Mouse (Mus musculus): ENCODE measurements around the gene Xpnpep1. TPM values are rescaled to one million over a fixed set of nuclear protein-coding genes. Genes with fewer than 3 reads are reported as not detected.

Gene Xpnpep1
- polyA plus RNA-seq, 1 experiment from 2014 or later: 157 TPM

GRCm38 (mm10) chr19:53071651-53072050, 31.6 kb upstream of the Xpnpep1 start:
- Histone ChIP-seq H3K36me3 (ENCODE audit: control insufficient read depth, insufficient read depth, low read length) (no peaks in the 10 kb centered on the region), H3K27me3 (ENCODE audit: control insufficient read depth, insufficient read depth, low read length) (no peaks in the 10 kb centered on the region), H3K27ac (ENCODE audit: low read length) (peak overlapping the region; percentile 6; the same call in 1 of the 2 replicates), H3K4me2 (replicated peaks; ENCODE audit: low read depth, low read length) (no peak overlapping the region), H3K9me3 (ENCODE audit: control insufficient read depth, low read depth, low read length) (no peaks in the 10 kb centered on the region), H3K4me3 (ENCODE audit: low read depth, low read length) (no peak overlapping the region), H3K4me1 (ENCODE audit: control insufficient read depth, insufficient read depth, low read length) (peaks cover 40% of the 10 kb centered on the region), H3K9ac (replicated peaks; ENCODE audit: low read depth, low read length) (no peak overlapping the region)
- 58% methylated on average over 5 of the region's 5 CpGs for WGBS
- ATAC-seq (ENCODE audit: insufficient number of reproducible peaks, insufficient read depth, low FRiP score, low read depth): no peak

GRCm38 (mm10) chr19:53070870-53071269, 30.9 kb upstream of the Xpnpep1 start:
- Histone ChIP-seq H3K4me1 (ENCODE audit: control insufficient read depth, insufficient read depth, low read length) (peaks cover 38% of the 10 kb centered on the region), H3K4me3 (ENCODE audit: low read depth, low read length) (no peak overlapping the region), H3K36me3 (ENCODE audit: control insufficient read depth, insufficient read depth, low read length) (no peaks in the 10 kb centered on the region), H3K27me3 (ENCODE audit: control insufficient read depth, insufficient read depth, low read length) (no peaks in the 10 kb centered on the region), H3K4me2 (replicated peaks; ENCODE audit: low read depth, low read length) (no peak overlapping the region), H3K27ac (ENCODE audit: low read length) (no peak overlapping the region), H3K9me3 (ENCODE audit: control insufficient read depth, low read depth, low read length) (no peaks in the 10 kb centered on the region), H3K9ac (replicated peaks; ENCODE audit: low read depth, low read length) (no peak overlapping the region)
- 34% methylated on average over 4 of the region's 4 CpGs for WGBS
- ATAC-seq (ENCODE audit: insufficient number of reproducible peaks, insufficient read depth, low FRiP score, low read depth): no peak

- ATAC-seq (ENCODE audit: insufficient number of reproducible peaks, insufficient read depth, low FRiP score, low read depth): no peak
- H3K4me2 ChIP-seq (replicated peaks; ENCODE audit: low read depth, low read length): no peak overlapping the region
Observed at GRCm38 (mm10) chr19:53069451-53069850, 29.4 kb upstream of the Xpnpep1 start.

GRCm38 (mm10) chr19:53066934-53067333, 26.9 kb upstream of the Xpnpep1 start:
- no peak overlapping the region for H3K4me3 ChIP-seq (ENCODE audit: low read depth, low read length)

More at GRCm38 (mm10) chr19:53069451-53069850, 29.4 kb upstream of the Xpnpep1 start:
- Histone ChIP-seq H3K36me3 (ENCODE audit: control insufficient read depth, insufficient read depth, low read length) (no peaks in the 10 kb centered on the region), H3K9me3 (ENCODE audit: control insufficient read depth, low read depth, low read length) (no peaks in the 10 kb centered on the region), H3K9ac (replicated peaks; ENCODE audit: low read depth, low read length) (no peak overlapping the region), H3K4me3 (ENCODE audit: low read depth, low read length) (no peak overlapping the region), H3K4me1 (ENCODE audit: control insufficient read depth, insufficient read depth, low read length) (peaks cover 30% of the 10 kb centered on the region), H3K27me3 (ENCODE audit: control insufficient read depth, insufficient read depth, low read length) (no peaks in the 10 kb centered on the region), H3K27ac (ENCODE audit: low read length) (no peak overlapping the region)
- WGBS: 80% methylated on average over 3 of the region's 3 CpGs

GRCm38 (mm10) chr19:53066531-53066930, 26.5 kb upstream of the Xpnpep1 start:
- H3K9me3 ChIP-seq (ENCODE audit: control insufficient read depth, low read depth, low read length): no peaks in the 10 kb centered on the region
- ATAC-seq (ENCODE audit: insufficient number of reproducible peaks, insufficient read depth, low FRiP score, low read depth): peak; percentile 59; the same call in 1 of the 2 replicates
- H3K36me3 ChIP-seq (ENCODE audit: control insufficient read depth, insufficient read depth, low read length): no peaks in the 10 kb centered on the region
- H3K4me2 ChIP-seq (replicated peaks; ENCODE audit: low read depth, low read length): peak overlapping the region; percentile 26; the same call in 1 of the 2 replicates
- 20% methylated on average over 9 of the region's 9 CpGs for WGBS
- H3K27me3 ChIP-seq (ENCODE audit: control insufficient read depth, insufficient read depth, low read length): no peaks in the 10 kb centered on the region
- peaks cover 20% of the 10 kb centered on the region for H3K4me1 ChIP-seq (ENCODE audit: control insufficient read depth, insufficient read depth, low read length)
- H3K9ac ChIP-seq (replicated peaks; ENCODE audit: low read depth, low read length): no peak overlapping the region
- H3K4me3 ChIP-seq (ENCODE audit: low read depth, low read length): no peak overlapping the region
- peak overlapping the region; percentile 62; the same call in 1 of the 2 replicates for H3K27ac ChIP-seq (ENCODE audit: low read length)

More at GRCm38 (mm10) chr19:53066934-53067333, 26.9 kb upstream of the Xpnpep1 start:
- Histone ChIP-seq H3K9me3 (ENCODE audit: control insufficient read depth, low read depth, low read length) (no peaks in the 10 kb centered on the region), H3K27ac (ENCODE audit: low read length) (peak overlapping the region; percentile 62; the same call in 1 of the 2 replicates), H3K27me3 (ENCODE audit: control insufficient read depth, insufficient read depth, low read length) (no peaks in the 10 kb centered on the region), H3K4me2 (replicated peaks; ENCODE audit: low read depth, low read length) (peak overlapping the region; percentile 26; the same call in 1 of the 2 replicates), H3K36me3 (ENCODE audit: control insufficient read depth, insufficient read depth, low read length) (no peaks in the 10 kb centered on the region), H3K4me1 (ENCODE audit: control insufficient read depth, insufficient read depth, low read length) (peaks cover 23% of the 10 kb centered on the region), H3K9ac (replicated peaks; ENCODE audit: low read depth, low read length) (no peak overlapping the region)
- peak; percentile 56; the same call in 1 of the 2 replicates for ATAC-seq (ENCODE audit: insufficient number of reproducible peaks, insufficient read depth, low FRiP score, low read depth)
- WGBS: 24% methylated on average over 10 of the region's 10 CpGs

GRCm38 (mm10) chr19:53064972-53065361, 25.0 kb upstream of the Xpnpep1 start:
- Histone ChIP-seq H3K4me2 (replicated peaks; ENCODE audit: low read depth, low read length) (no peak overlapping the region), H3K4me3 (ENCODE audit: low read depth, low read length) (no peak overlapping the region), H3K4me1 (ENCODE audit: control insufficient read depth, insufficient read depth, low read length) (0 out of 2 replicates have a peak, but pooled peaks cover 12% of the 10 kb centered on the region), H3K27ac (ENCODE audit: low read length) (peak overlapping the region; percentile 34; the same call in 1 of the 2 replicates), H3K36me3 (ENCODE audit: control insufficient read depth, insufficient read depth, low read length) (no peaks in the 10 kb centered on the region), H3K27me3 (ENCODE audit: control insufficient read depth, insufficient read depth, low read length) (no peaks in the 10 kb centered on the region), H3K9ac (replicated peaks; ENCODE audit: low read depth, low read length) (no peak overlapping the region), H3K9me3 (ENCODE audit: control insufficient read depth, low read depth, low read length) (no peaks in the 10 kb centered on the region)
- 34% methylated on average over 8 of the region's 8 CpGs for WGBS
- ATAC-seq (ENCODE audit: insufficient number of reproducible peaks, insufficient read depth, low FRiP score, low read depth): no peak

GRCm38 (mm10) chr19:53064292-53064971, 24.4 kb upstream of the Xpnpep1 start:
- H3K9ac ChIP-seq (replicated peaks; ENCODE audit: low read depth, low read length): no peak overlapping the region
- no peak for ATAC-seq (ENCODE audit: insufficient number of reproducible peaks, insufficient read depth, low FRiP score, low read depth)
- no peaks in the 10 kb centered on the region for H3K9me3 ChIP-seq (ENCODE audit: control insufficient read depth, low read depth, low read length)
- no peaks in the 10 kb centered on the region for H3K36me3 ChIP-seq (ENCODE audit: control insufficient read depth, insufficient read depth, low read length)
- no peak overlapping the region for H3K4me3 ChIP-seq (ENCODE audit: low read depth, low read length)
- no peaks in the 10 kb centered on the region for H3K27me3 ChIP-seq (ENCODE audit: control insufficient read depth, insufficient read depth, low read length)
- peak overlapping the region; percentile 34; the same call in 1 of the 2 replicates for H3K27ac ChIP-seq (ENCODE audit: low read length)
- H3K4me1 ChIP-seq (ENCODE audit: control insufficient read depth, insufficient read depth, low read length): 0 out of 2 replicates have a peak, but pooled peaks cover 12% of the 10 kb centered on the region
- H3K4me2 ChIP-seq (replicated peaks; ENCODE audit: low read depth, low read length): no peak overlapping the region
- WGBS: 59% methylated on average over 12 of the region's 12 CpGs

GRCm38 (mm10) chr19:53062046-53062445, 22.0 kb upstream of the Xpnpep1 start:
- no peaks in the 10 kb centered on the region for H3K9me3 ChIP-seq (ENCODE audit: control insufficient read depth, low read depth, low read length)
- no peaks in the 10 kb centered on the region for H3K36me3 ChIP-seq (ENCODE audit: control insufficient read depth, insufficient read depth, low read length)
- H3K4me2 ChIP-seq (replicated peaks; ENCODE audit: low read depth, low read length): no peak overlapping the region
- no peak overlapping the region for H3K4me3 ChIP-seq (ENCODE audit: low read depth, low read length)
- WGBS: 35% methylated on average over 3 of the region's 3 CpGs
- 0 out of 2 replicates have a peak, but pooled peaks cover 12% of the 10 kb centered on the region for H3K4me1 ChIP-seq (ENCODE audit: control insufficient read depth, insufficient read depth, low read length)
- no peak for ATAC-seq (ENCODE audit: insufficient number of reproducible peaks, insufficient read depth, low FRiP score, low read depth)
- no peak overlapping the region for H3K27ac ChIP-seq (ENCODE audit: low read length)
- H3K9ac ChIP-seq (replicated peaks; ENCODE audit: low read depth, low read length): no peak overlapping the region
- no peaks in the 10 kb centered on the region for H3K27me3 ChIP-seq (ENCODE audit: control insufficient read depth, insufficient read depth, low read length)
